In the genomic region with DNA sequence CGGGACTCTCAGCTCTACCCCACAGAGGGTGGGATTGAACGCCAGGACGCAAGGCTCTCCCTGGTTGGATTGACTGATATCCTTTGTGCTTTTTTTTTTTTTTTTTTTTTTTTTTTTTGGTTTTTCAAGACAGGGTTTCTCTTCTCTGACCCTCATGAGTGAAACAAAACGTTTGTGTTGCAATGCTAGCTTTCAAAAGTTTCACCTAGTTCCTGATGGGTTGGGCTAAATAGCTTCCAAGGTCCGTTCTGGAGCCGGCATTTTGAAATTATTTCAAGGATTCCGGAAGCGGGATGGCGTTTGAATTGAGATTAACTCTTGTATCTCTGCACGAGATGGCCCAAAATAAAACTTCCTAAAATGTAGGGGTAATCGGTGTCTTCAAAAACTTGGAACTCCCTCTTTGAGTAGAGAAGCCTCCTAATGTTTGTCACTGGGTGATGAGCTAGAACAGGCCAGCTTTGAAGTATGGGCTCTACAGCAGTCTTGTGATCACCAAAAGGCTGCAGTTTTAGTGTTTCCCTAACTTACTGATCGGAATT, we compare ENCODE assay signal across 8 mouse cellular contexts. TPM values are rescaled to one million over a fixed set of nuclear protein-coding genes. Genes with fewer than 3 reads are reported as not detected.
DNase-seq lines count a peak whose midpoint lies in the region; ATAC-seq lines count a peak whose summit lies in the region.

No protein-coding gene starts in this region.

- no peaks in the 10 kb centered on the region for H3K27me3 ChIP-seq in neural tube, embryonic 11.5 days (ENCODE audit: control insufficient read depth, insufficient read depth, low read length)
- no peaks in the 10 kb centered on the region for H3K27me3 ChIP-seq in limb, embryonic 13.5 days
- H3K27me3 ChIP-seq in stomach, embryonic 15.5 days (replicated peaks), result no peaks in the 10 kb centered on the region

- ATAC-seq in neural tube, embryonic 11.5 days (ENCODE audit: insufficient read depth, low FRiP score, low TSS enrichment), result no peak
- ATAC-seq in limb, embryonic 13.5 days (ENCODE audit: low FRiP score, low read depth), result no peak
- ATAC-seq in stomach, embryonic 15.5 days (ENCODE audit: insufficient read depth, low FRiP score, low read depth), result no peak

- peak; percentile 31 to 83 for DNase-seq in adrenal gland, adult (ENCODE audit: inconsistent age in 2 of 2, low spot score in 1 of 2)
- DNase-seq in adrenal gland, postnatal 4 days (ENCODE audit: low spot score in 2 of 2), result no peak
- DNase-seq in neural tube, embryonic 11.5 days (ENCODE audit: low spot score), result no peak
- DNase-seq in neural tube, embryonic 10.5 days (ENCODE audit: extremely low spot score, low spot score), result no peak
- no peak for DNase-seq in urinary bladder, postnatal 10 days (ENCODE audit: low spot score)
- no peak for DNase-seq in cerebellum, adult 11 months

- no peak overlapping the region for H3K9ac ChIP-seq in neural tube, embryonic 11.5 days (ENCODE audit: low read length)
- H3K9ac ChIP-seq in limb, embryonic 13.5 days, result no peak overlapping the region
- no peak overlapping the region for H3K9ac ChIP-seq in stomach, embryonic 15.5 days

- peaks cover 3% of the 10 kb centered on the region; the same call in 1 of the 2 replicates for H3K4me1 ChIP-seq in neural tube, embryonic 11.5 days (ENCODE audit: control insufficient read depth, insufficient read depth, low read length)
- peaks cover 41% of the 10 kb centered on the region for H3K4me1 ChIP-seq in limb, embryonic 13.5 days
- H3K4me1 ChIP-seq in stomach, embryonic 15.5 days, result peaks cover 21% of the 10 kb centered on the region

- H3K4me2 ChIP-seq in neural tube, embryonic 11.5 days (ENCODE audit: low read depth), result peak overlapping the region; percentile 67
- peak overlapping the region; percentile 78 for H3K4me2 ChIP-seq in limb, embryonic 13.5 days (replicated peaks)
- peak overlapping the region; percentile 71 for H3K4me2 ChIP-seq in stomach, embryonic 15.5 days

- no peak overlapping the region for H3K4me3 ChIP-seq in neural tube, embryonic 11.5 days (ENCODE audit: low read depth, low read length)
- H3K4me3 ChIP-seq in limb, embryonic 13.5 days, result peak overlapping the region; percentile 88
- peak overlapping the region; percentile 92 for H3K4me3 ChIP-seq in stomach, embryonic 15.5 days (replicated peaks)

- no peaks in the 10 kb centered on the region for H3K36me3 ChIP-seq in neural tube, embryonic 11.5 days (ENCODE audit: control insufficient read depth, insufficient read depth, low read length)
- H3K36me3 ChIP-seq in limb, embryonic 13.5 days, result peaks cover 3% of the 10 kb centered on the region; the same call in 1 of the 2 replicates
- no peaks in the 10 kb centered on the region for H3K36me3 ChIP-seq in stomach, embryonic 15.5 days

- H3K9me3 ChIP-seq in neural tube, embryonic 11.5 days (ENCODE audit: control insufficient read depth, low read length), result no peaks in the 10 kb centered on the region
- H3K9me3 ChIP-seq in limb, embryonic 13.5 days, result no peaks in the 10 kb centered on the region
- no peaks in the 10 kb centered on the region for H3K9me3 ChIP-seq in stomach, embryonic 15.5 days

- no peak overlapping the region for H3K27ac ChIP-seq in neural tube, embryonic 11.5 days (ENCODE audit: low read depth, low read length)
- H3K27ac ChIP-seq in limb, embryonic 13.5 days, result no peak overlapping the region
- H3K27ac ChIP-seq in stomach, embryonic 15.5 days, result 0 out of 2 replicates have a peak overlapping the region, but pooled peaks have one; percentile 44

- 60% methylated on average over 12 of the region's 12 CpGs for WGBS in neural tube, embryonic 11.5 days
- 41% methylated on average over 12 of the region's 12 CpGs for WGBS in limb, embryonic 13.5 days
- WGBS in stomach, embryonic 15.5 days, result 23% methylated on average over 12 of the region's 12 CpGs

RNA-seq across cellular contexts. Expression of a gene that starts 2.1 kb away (rescaled TPM):
- total RNA-seq in adrenal gland, postnatal 4 days (2021), result 10 to 100 TPM; 90.3 to 90.6 TPM
- polyA plus RNA-seq in neural tube, embryonic 11.5 days (2014; fragmentation: Nextera tagmentation; extraction: Ambion mirVana), result 34.8 and 34.9 TPM in 2 replicates
- polyA plus RNA-seq in limb, embryonic 13.5 days (2015; fragmentation: Nextera tagmentation; extraction: Ambion mirVana), result 25.4 and 27.9 TPM in 2 replicates
- 38.6 and 40.0 TPM in 2 replicates for polyA plus RNA-seq in stomach, embryonic 15.5 days (2015; fragmentation: Nextera tagmentation; extraction: Ambion mirVana)

Comparison
In these comparisons a context has a peak if more than half of its experiments do, and no peak if none do; other contexts are left out.
1. DNase-seq: peak in adrenal gland, adult (2 of 2); none in adrenal gland, postnatal 4 days (0 of 2), neural tube, embryonic 11.5 days (single experiment), neural tube, embryonic 10.5 days (single experiment), urinary bladder, postnatal 10 days (single experiment) and cerebellum, adult 11 months (single experiment).
2. Peak in every context shown above with its lines, with median percentiles within 50 percentile points of each other: H3K4me2 ChIP-seq.